Mouse (Mus musculus): ENCODE measurements around the gene H2-Ab1.

Gene H2-Ab1

GRCm38 (mm10) chr17:34239601-34240041, 17.9 kb upstream of the H2-Ab1 start:
- no peak for DNase-seq

GRCm38 (mm10) chr17:34240366-34240765, 17.1 kb upstream of the H2-Ab1 start:
- no peak for DNase-seq

- no peak for DNase-seq
These were observed 16.6 kb upstream of the H2-Ab1 start for GRCm38 (mm10) chr17:34240916-34241315.

- DNase-seq = no peak
These were observed 12.8 kb upstream of the H2-Ab1 start for GRCm38 (mm10) chr17:34244656-34245055.

- DNase-seq = no peak
These were observed 10.4 kb upstream of the H2-Ab1 start for GRCm38 (mm10) chr17:34247047-34247446.

GRCm38 (mm10) chr17:34248764-34249163, 8.7 kb upstream of the H2-Ab1 start:
- DNase-seq = no peak

GRCm38 (mm10) chr17:34249361-34249760, 8.1 kb upstream of the H2-Ab1 start:
- no peak for DNase-seq

GRCm38 (mm10) chr17:34249878-34250277, 7.6 kb upstream of the H2-Ab1 start:
- DNase-seq = peak in 1 of 2 experiments; percentile 60

- DNase-seq = no peak
These were observed 5.8 kb upstream of the H2-Ab1 start for GRCm38 (mm10) chr17:34251666-34252065.

GRCm38 (mm10) chr17:34256501-34256900, 988 bp upstream of the H2-Ab1 start:
- no peak for DNase-seq

GRCm38 (mm10) chr17:34260551-34260950, 3.1 kb downstream of the H2-Ab1 start:
- DNase-seq = no peak

- peak; percentile 81 to 83 for DNase-seq
These were observed 4.0 kb downstream of the H2-Ab1 start for GRCm38 (mm10) chr17:34261502-34261901.

GRCm38 (mm10) chr17:34263068-34263467, 5.6 kb downstream of the H2-Ab1 start:
- peak; percentile 68 to 84 for DNase-seq

- DNase-seq = no peak
These were observed 6.4 kb downstream of the H2-Ab1 start for GRCm38 (mm10) chr17:34263811-34264371.

- DNase-seq = no peak
These were observed 7.2 kb downstream of the H2-Ab1 start for GRCm38 (mm10) chr17:34264452-34265351.

GRCm38 (mm10) chr17:34268262-34268661, 10.8 kb downstream of the H2-Ab1 start:
- no peak for DNase-seq

- DNase-seq = no peak
These were observed 11.3 kb downstream of the H2-Ab1 start for GRCm38 (mm10) chr17:34268748-34269147.

GRCm38 (mm10) chr17:34269817-34270216, 12.3 kb downstream of the H2-Ab1 start:
- DNase-seq = no peak

GRCm38 (mm10) chr17:34270230-34270629, 12.7 kb downstream of the H2-Ab1 start:
- no peak for DNase-seq

- no peak for DNase-seq
These were observed 13.5 kb downstream of the H2-Ab1 start for GRCm38 (mm10) chr17:34270940-34271339.

- DNase-seq = no peak
These were observed 14.6 kb downstream of the H2-Ab1 start for GRCm38 (mm10) chr17:34272102-34272501.

- no peak for DNase-seq
These were observed 23.1 kb downstream of the H2-Ab1 start for GRCm38 (mm10) chr17:34280499-34281038.

GRCm38 (mm10) chr17:34281836-34282235, 24.3 kb downstream of the H2-Ab1 start:
- DNase-seq = no peak

GRCm38 (mm10) chr17:34285371-34285770, 27.9 kb downstream of the H2-Ab1 start:
- DNase-seq = no peak

All from kidney, adult 8-10 months (tissue).